Mouse (Mus musculus): ENCODE data around the gene Uckl1. TPM values are rescaled to one million over a fixed set of nuclear protein-coding genes. Genes with fewer than 3 reads are reported as not detected.

The Uckl1 gene
- total and polyA plus RNA-seq, 3 experiments = 16.0 to 31.9 (median 18.7) TPM

GRCm38 (mm10) chr2:181593937-181594336 lies 9.2 kb upstream of the Uckl1 start:
- Histone ChIP-seq H3K4me2 (ENCODE audit: insufficient read depth, low read depth, poor library complexity, severe bottlenecking) (no peak overlapping the region), H3K4me3 (replicated peaks in 1 of 3; ENCODE audit: low read depth in 2 of 3, low read length in 2 of 3, poor library complexity in 1 of 3) (no peak overlapping the region), H3K36me3 (replicated peaks in 1 of 2; ENCODE audit: control insufficient read depth in 1 of 2, insufficient read depth in 1 of 2, low read length in 1 of 2) (peaks cover 15 to 19% of the 10 kb centered on the region in 2 experiments), H3K27me3 (replicated peaks) (peaks cover 15% of the 10 kb centered on the region), H3K4me1 (ENCODE audit: control insufficient read depth in 1 of 2, insufficient read depth in 2 of 2) (peaks cover 7 to 26% of the 10 kb centered on the region in 2 experiments), H3K9ac (ENCODE audit: insufficient read depth, low read depth) (no peak overlapping the region), H3K27ac (ENCODE audit: insufficient read depth, low read depth) (no peak overlapping the region), H3K79me2 (replicated peaks; ENCODE audit: control insufficient read depth, extremely low read depth, insufficient read depth, poor library complexity, severe bottlenecking) (peaks cover 3% of the 10 kb centered on the region; the same call in 1 of the 2 replicates), H3K9me3 (replicated peaks; ENCODE audit: low read length) (no peaks in the 10 kb centered on the region)
- TF ChIP-seq RCOR1 (conservative IDR thresholded peaks at IDR 0.05; ENCODE audit: low read depth, low read length) (no peak), ZC3H11A (IDR thresholded peaks at IDR 0.05; ENCODE audit: low read depth, low read length) (no peak), ZKSCAN1 (IDR thresholded peaks at IDR 0.05; ENCODE audit: borderline replicate concordance, low read depth, low read length) (no peak), PAX5 (IDR thresholded peaks at IDR 0.05; ENCODE audit: low read length) (no peak), CTCF (conservative IDR thresholded peaks at IDR 0.05 in 1 of 2, IDR thresholded peaks at IDR 0.05 in 1 of 2; ENCODE audit: low read depth in 2 of 2, low read length in 2 of 2) (peak in 1 of 2 experiments; percentile 22; a peak in 1 of 4 replicates), JUN (IDR thresholded peaks at IDR 0.05; ENCODE audit: insufficient read depth, low read depth, low read length) (no peak)
- in situ Hi-C loops (cut with MboI; ENCODE audit: low pct_ligation_motif_present, low pct_unique_long_range_greater_than_20kb, low sequenced_read_pairs) (no loop called here), dilution Hi-C loops (cut with MboI; ENCODE audit: extremely low pct_ligation_motif_present, extremely low pct_unique_long_range_greater_than_20kb, low sequenced_read_pairs) (no loop called here)
- DNase-seq (ENCODE audit: extremely low read depth) = no peak

DNA sequence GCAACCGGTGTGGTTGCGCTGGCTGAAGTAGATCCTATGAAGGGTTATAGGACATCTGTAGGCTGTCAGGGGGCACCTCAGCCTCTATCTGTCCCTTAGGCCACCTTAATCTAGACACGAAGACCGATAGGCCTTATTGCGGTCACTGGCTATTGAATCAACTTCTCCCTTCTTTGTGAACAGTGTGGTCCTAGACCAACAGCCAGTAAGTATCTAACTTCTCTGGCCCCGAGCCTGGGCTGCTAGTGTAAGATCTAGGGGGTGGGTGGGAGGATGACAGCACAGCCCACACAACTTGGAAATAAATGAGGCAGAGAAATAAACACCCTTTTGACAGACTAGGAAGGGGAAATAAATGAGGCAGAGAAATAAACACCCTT lies 8.3 kb upstream of the Uckl1 start:
- Histone ChIP-seq H3K79me2 (replicated peaks; ENCODE audit: control insufficient read depth, extremely low read depth, insufficient read depth, poor library complexity, severe bottlenecking) (peaks cover 3% of the 10 kb centered on the region; the same call in 1 of the 2 replicates), H3K4me3 (replicated peaks in 1 of 3; ENCODE audit: low read depth in 2 of 3, low read length in 2 of 3, poor library complexity in 1 of 3) (peak overlapping the region; percentile 77 to 93 (median 88)), H3K27me3 (replicated peaks) (peaks cover 7% of the 10 kb centered on the region), H3K4me1 (ENCODE audit: control insufficient read depth in 1 of 2, insufficient read depth in 2 of 2) (peaks cover 7 to 21% of the 10 kb centered on the region in 2 experiments), H3K36me3 (replicated peaks in 1 of 2; ENCODE audit: control insufficient read depth in 1 of 2, insufficient read depth in 1 of 2, low read length in 1 of 2) (peaks cover 22 to 28% of the 10 kb centered on the region in 2 experiments), H3K9me3 (replicated peaks; ENCODE audit: low read length) (no peaks in the 10 kb centered on the region), H3K27ac (ENCODE audit: insufficient read depth, low read depth) (peak overlapping the region; percentile 47), H3K9ac (ENCODE audit: insufficient read depth, low read depth) (peak overlapping the region; percentile 83), H3K4me2 (ENCODE audit: insufficient read depth, low read depth, poor library complexity, severe bottlenecking) (peak overlapping the region; percentile 39)
- in situ Hi-C loops (cut with MboI; ENCODE audit: low pct_ligation_motif_present, low pct_unique_long_range_greater_than_20kb, low sequenced_read_pairs) = no loop called here
- TF ChIP-seq GABPA (IDR thresholded peaks at IDR 0.05; ENCODE audit: insufficient replicate concordance, low read depth, low read length) = no peak
- 0 out of 2 replicates have a peak, but pooled peaks have one; percentile 15 for TF ChIP-seq ZNF384 (IDR thresholded peaks at IDR 0.05; ENCODE audit: low read depth, low read length)
- DNase-seq (ENCODE audit: extremely low read depth) = peak; percentile 20
- dilution Hi-C loops (cut with MboI; ENCODE audit: extremely low pct_ligation_motif_present, extremely low pct_unique_long_range_greater_than_20kb, low sequenced_read_pairs) = no loop called here

DNA sequence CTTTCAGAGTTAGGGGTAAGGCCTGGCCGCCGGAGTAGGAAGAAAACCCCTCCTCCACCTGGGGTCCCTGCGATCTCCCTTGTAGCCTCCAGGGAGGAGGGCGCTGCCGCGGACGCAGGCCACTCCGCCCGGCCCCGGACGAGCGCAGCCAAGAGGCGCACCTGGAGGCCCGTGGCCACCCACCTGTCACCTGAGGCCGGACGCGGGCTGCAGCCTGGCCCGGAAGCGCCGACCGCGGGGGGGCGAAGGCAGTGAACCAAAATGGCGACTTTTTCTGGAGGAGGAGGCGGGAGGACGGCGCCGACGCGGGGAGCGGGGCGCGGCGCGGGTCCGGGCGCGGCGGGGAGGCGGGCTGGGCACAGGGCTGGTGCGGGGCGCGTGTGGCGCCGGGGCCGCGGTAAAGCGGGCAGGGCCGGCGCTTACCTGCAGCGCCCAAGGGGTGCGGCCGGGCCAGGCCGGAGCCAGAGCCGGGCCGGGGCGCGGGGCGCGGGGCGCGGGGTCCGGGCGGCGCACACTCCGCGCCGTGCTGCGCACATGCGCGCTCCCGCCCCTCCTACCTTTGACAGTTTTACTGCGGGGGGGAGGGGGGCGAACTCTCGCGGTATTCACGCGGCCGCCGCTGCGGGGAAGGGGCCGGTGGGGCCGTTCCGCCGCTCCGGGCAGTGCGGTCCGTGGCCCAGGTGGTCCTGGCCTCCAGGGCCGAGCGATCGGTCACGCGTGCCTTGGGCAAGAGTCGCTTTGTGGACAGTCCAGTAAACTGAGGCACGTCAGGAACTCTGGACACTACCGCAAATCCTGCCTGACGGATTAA lies 7.7 kb upstream of the Uckl1 start, which contains the start of gene Zfp512b:
TSS of gene Zfp512b (minus strand) at position 573 of the 811 bp plus-strand sequence.
- Histone ChIP-seq H3K36me3 (replicated peaks in 1 of 2; ENCODE audit: control insufficient read depth in 1 of 2, insufficient read depth in 1 of 2, low read length in 1 of 2) (peaks cover 27 to 34% of the 10 kb centered on the region in 2 experiments), H3K4me1 (ENCODE audit: control insufficient read depth in 1 of 2, insufficient read depth in 2 of 2) (peaks cover 7 to 21% of the 10 kb centered on the region in 2 experiments), H3K4me3 (replicated peaks in 1 of 3; ENCODE audit: low read depth in 2 of 3, low read length in 2 of 3, poor library complexity in 1 of 3) (peak within 1 kb of the TSS; percentile 77 to 93 (median 88)), H3K9me3 (replicated peaks; ENCODE audit: low read length) (no peaks in the 10 kb centered on the region), H3K27ac (ENCODE audit: insufficient read depth, low read depth) (peak within 1 kb of the TSS; percentile 47), H3K4me2 (ENCODE audit: insufficient read depth, low read depth, poor library complexity, severe bottlenecking) (peak within 1 kb of the TSS; percentile 60), H3K79me2 (replicated peaks; ENCODE audit: control insufficient read depth, extremely low read depth, insufficient read depth, poor library complexity, severe bottlenecking) (peaks cover 3% of the 10 kb centered on the region; the same call in 1 of the 2 replicates), H3K9ac (ENCODE audit: insufficient read depth, low read depth) (peak within 1 kb of the TSS; percentile 83), H3K27me3 (replicated peaks) (peaks cover 2% of the 10 kb centered on the region)
- in situ Hi-C loops (cut with MboI; ENCODE audit: low pct_ligation_motif_present, low pct_unique_long_range_greater_than_20kb, low sequenced_read_pairs) = no loop called here
- dilution Hi-C loops (cut with MboI; ENCODE audit: extremely low pct_ligation_motif_present, extremely low pct_unique_long_range_greater_than_20kb, low sequenced_read_pairs) = no loop called here
- DNase-seq (ENCODE audit: extremely low read depth) = peak; percentile 64
- no peak for TF ChIP-seq ZC3H11A (IDR thresholded peaks at IDR 0.05; ENCODE audit: low read depth, low read length)
- no peak for TF ChIP-seq ELF1 (IDR thresholded peaks at IDR 0.05; ENCODE audit: low read depth, low read length)
- TF ChIP-seq GABPA (IDR thresholded peaks at IDR 0.05; ENCODE audit: insufficient replicate concordance, low read depth, low read length) = no peak
- TF ChIP-seq POLR2A (IDR thresholded peaks at IDR 0.05; ENCODE audit: low read depth, low read length) = peak; percentile 94
- no peak for TF ChIP-seq ZNF384 (IDR thresholded peaks at IDR 0.05; ENCODE audit: low read depth, low read length)
- peak; percentile 57 for TF ChIP-seq HCFC1 (IDR thresholded peaks at IDR 0.05; ENCODE audit: low read depth, low read length)
- no peak for TF ChIP-seq RCOR1 (conservative IDR thresholded peaks at IDR 0.05; ENCODE audit: low read depth, low read length)
- no peak for TF ChIP-seq CHD1 (IDR thresholded peaks at IDR 0.05; ENCODE audit: low read depth, low read length)
- no peak for TF ChIP-seq ZKSCAN1 (IDR thresholded peaks at IDR 0.05; ENCODE audit: borderline replicate concordance, low read depth, low read length)
- peak; percentile 92 for TF ChIP-seq NELFE (IDR thresholded peaks at IDR 0.05; ENCODE audit: low read depth, low read length)
- 0 out of 2 replicates have a peak, but pooled peaks have one; percentile 40 for TF ChIP-seq MYC (IDR thresholded peaks at IDR 0.05; ENCODE audit: low read depth, low read length)
- TF ChIP-seq ETS1 (conservative IDR thresholded peaks at IDR 0.05; ENCODE audit: low read depth, low read length) = no peak
- TF ChIP-seq BHLHE40 (IDR thresholded peaks at IDR 0.05; ENCODE audit: low read depth, low read length) = peak; percentile 27
- TF ChIP-seq SIN3A (IDR thresholded peaks at IDR 0.05; ENCODE audit: low read length) = peak; percentile 75
- no peak for TF ChIP-seq MEF2A (IDR thresholded peaks at IDR 0.05; ENCODE audit: borderline replicate concordance, low read depth, low read length)
- TF ChIP-seq TCF12 (IDR thresholded peaks at IDR 0.05; ENCODE audit: low read depth, low read length) = peak; percentile 42
- peak; percentile 77 for TF ChIP-seq MXI1 (IDR thresholded peaks at IDR 0.05; ENCODE audit: low read depth, low read length)
- TF ChIP-seq KAT2A (IDR thresholded peaks at IDR 0.05; ENCODE audit: insufficient replicate concordance, low read length) = no peak
- TF ChIP-seq TBP (conservative IDR thresholded peaks at IDR 0.05; ENCODE audit: low read depth, low read length) = no peak
